Mouse (Mus musculus): ENCODE data around the gene Mettl22. TPM values are rescaled to one million over a fixed set of nuclear protein-coding genes. Genes with fewer than 3 reads are reported as not detected.
A peak's percentile ranks its signal among the peaks of the same experiment; 100 is the strongest.

The Mettl22 gene
- polyA plus RNA-seq, 1 experiment from 2014 or later = 14.2 TPM

GRCm38 (mm10) chr16:8534466-8535200 lies 64.0 kb downstream of the Mettl22 start:
- H3K27ac ChIP-seq = no peak overlapping the region
- WGBS = 83% methylated on average over 11 of the region's 11 CpGs

GRCm38 (mm10) chr16:8535411-8535810 lies 64.8 kb downstream of the Mettl22 start:
- Histone ChIP-seq H3K4me3 (replicated peaks) (no peak overlapping the region), H3K36me3 (no peaks in the 10 kb centered on the region; the same call in 1 of the 2 replicates), H3K27me3 (replicated peaks) (no peaks in the 10 kb centered on the region), H3K9me3 (no peaks in the 10 kb centered on the region), H3K27ac (no peak overlapping the region), H3K4me1 (replicated peaks) (peaks cover 8% of the 10 kb centered on the region), H3K9ac (no peak overlapping the region), H3K4me2 (replicated peaks) (no peak overlapping the region)
- 87% methylated on average over 6 of the region's 6 CpGs for WGBS
- no peak for ATAC-seq

More at GRCm38 (mm10) chr16:8534466-8535200, 64.0 kb downstream of the Mettl22 start:
- Histone ChIP-seq H3K4me2 (replicated peaks) (no peak overlapping the region), H3K9me3 (no peaks in the 10 kb centered on the region), H3K9ac (no peak overlapping the region), H3K4me1 (replicated peaks) (peaks cover 7% of the 10 kb centered on the region), H3K4me3 (replicated peaks) (no peak overlapping the region), H3K27me3 (replicated peaks) (no peaks in the 10 kb centered on the region), H3K36me3 (no peaks in the 10 kb centered on the region; the same call in 1 of the 2 replicates)
- ATAC-seq = no peak

GRCm38 (mm10) chr16:8539150-8539865 lies 68.7 kb downstream of the Mettl22 start:
- no peaks in the 10 kb centered on the region for H3K9me3 ChIP-seq
- peaks cover 11% of the 10 kb centered on the region for H3K4me1 ChIP-seq (replicated peaks)
- no peaks in the 10 kb centered on the region for H3K36me3 ChIP-seq
- no peak overlapping the region for H3K4me3 ChIP-seq (replicated peaks)
- 39% methylated on average over 9 of the region's 9 CpGs for WGBS
- no peak overlapping the region for H3K4me2 ChIP-seq (replicated peaks)
- no peak overlapping the region for H3K9ac ChIP-seq
- peak; percentile 67 for ATAC-seq
- H3K27me3 ChIP-seq (replicated peaks) = no peaks in the 10 kb centered on the region
- peak overlapping the region; percentile 36; the same call in 1 of the 2 replicates for H3K27ac ChIP-seq

Other genes with a start within 250 kb of the Mettl22 start
- gene Tmem114, start 45.7 kb upstream of the Mettl22 start, polyA plus RNA-seq (2015; fragmentation: Nextera tagmentation; extraction: Ambion mirVana) = not detected in 2 replicates
- 72.4 and 74.1 TPM in 2 replicates for gene Abat, start 42.6 kb downstream of the Mettl22 start, polyA plus RNA-seq (2015; fragmentation: Nextera tagmentation; extraction: Ambion mirVana)
- 92.0 and 98.9 TPM in 2 replicates for gene Pmm2, start 166.9 kb downstream of the Mettl22 start, polyA plus RNA-seq (2015; fragmentation: Nextera tagmentation; extraction: Ambion mirVana)
- 22.0 and 22.2 TPM in 2 replicates for gene Tmem186, start 166.9 kb downstream of the Mettl22 start, polyA plus RNA-seq (2015; fragmentation: Nextera tagmentation; extraction: Ambion mirVana)
- 89.8 and 90.4 TPM in 2 replicates for gene Carhsp1, start 201.4 kb downstream of the Mettl22 start, polyA plus RNA-seq (2015; fragmentation: Nextera tagmentation; extraction: Ambion mirVana)
- not detected in 2 replicates for gene Gm5767, start 210.0 kb downstream of the Mettl22 start, polyA plus RNA-seq (2015; fragmentation: Nextera tagmentation; extraction: Ambion mirVana)